Comparison of ENCODE assay signal across 20 mouse cellular contexts in genomic region chr3:144173138-144173537, GRCm38 (mm10).
"Had no signal": no experiment of that assay in that cellular context is flagged by ENCODE, and none has a peak within 500 bp of the region (broad histone marks: within the 10 kb centered on the region; RNA-seq: fewer than 3 reads in every experiment).

No protein-coding gene starts in this region.

- H3K9me3 ChIP-seq: liver, embryonic 15.5 days; lung, embryonic 15.5 days; midbrain, embryonic 13.5 days; midbrain, embryonic 15.5 days had no signal

- ATAC-seq: lung, postnatal 0 days had no signal

- H3K36me3 ChIP-seq: liver, embryonic 15.5 days; lung, embryonic 15.5 days; midbrain, embryonic 13.5 days; midbrain, embryonic 15.5 days had no signal

- H3K9ac ChIP-seq: liver, embryonic 15.5 days; liver, postnatal 0 days; lung, embryonic 15.5 days; midbrain, embryonic 13.5 days; midbrain, embryonic 15.5 days had no signal

- H3K27me3 ChIP-seq: liver, embryonic 15.5 days; lung, embryonic 15.5 days; midbrain, embryonic 13.5 days; midbrain, embryonic 15.5 days had no signal

- H3K27ac ChIP-seq: liver, embryonic 15.5 days; lung, embryonic 15.5 days; macrophage; midbrain, embryonic 13.5 days; midbrain, embryonic 15.5 days had no signal

- H3K4me2 ChIP-seq: liver, embryonic 15.5 days; lung, embryonic 15.5 days; midbrain, embryonic 11.5 days; midbrain, embryonic 13.5 days; midbrain, embryonic 15.5 days had no signal

- DNase-seq: liver, postnatal 0 days; lung, adult 2 months; lung, postnatal 14 days; lung, postnatal 36 days; retina, postnatal 1 day; right cerebral cortex, adult 18-20 months; right cerebral cortex, postnatal 25 days; right cerebral cortex, postnatal 4 days; spleen, adult 18-20 months; thymus, adult 18-20 months; thymus, postnatal 14 days; thymus, postnatal 36 days had no signal

- H3K4me1 ChIP-seq: liver, embryonic 15.5 days; lung, embryonic 15.5 days; midbrain, embryonic 13.5 days; midbrain, embryonic 15.5 days had no signal

- H3K4me3 ChIP-seq: liver, embryonic 15.5 days; lung, embryonic 15.5 days; megakaryocyte, embryonic 14.5 days; midbrain, embryonic 13.5 days; midbrain, embryonic 15.5 days had no signal
